Mouse (Mus musculus): ENCODE measurements around the gene Gtpbp3. TPM values are rescaled to one million over a fixed set of nuclear protein-coding genes. Genes with fewer than 3 reads are reported as not detected.

Gene Gtpbp3
- total and polyA plus RNA-seq, 3 experiments, result 16.6 to 20.5 (median 18.4) TPM

- no peak overlapping the region for H3K27ac ChIP-seq
- H3K4me1 ChIP-seq (ENCODE audit: control insufficient read depth, insufficient read depth, low read length), result peaks cover 5% of the 10 kb centered on the region; the same call in 1 of the 2 replicates
- no peaks in the 10 kb centered on the region for H3K36me3 ChIP-seq (ENCODE audit: control insufficient read depth, insufficient read depth, low read length)
- H3K4me3 ChIP-seq, result no peak overlapping the region
- TF ChIP-seq CTCF (IDR thresholded peaks at IDR 0.05) (no peak), POLR2A (IDR thresholded peaks at IDR 0.05; ENCODE audit: insufficient read depth, low read depth, low read length) (no peak), EP300 (IDR thresholded peaks at IDR 0.05; ENCODE audit: insufficient read depth, low read depth, low read length) (no peak)
- no peak for DNase-seq
- no peaks in the 10 kb centered on the region for H3K79me2 ChIP-seq (replicated peaks; ENCODE audit: control insufficient read depth, insufficient read depth, low read length)
- 71% methylated on average over 5 of the region's 5 CpGs for WGBS
- intact Hi-C loops (cut with DNase I), result no loop called here
- H3K9ac ChIP-seq (ENCODE audit: low read depth, low read length), result 0 out of 2 replicates have a peak overlapping the region, but pooled peaks have one; percentile 4
- no peaks in the 10 kb centered on the region for H3K27me3 ChIP-seq (ENCODE audit: control insufficient read depth, insufficient read depth, low read length)
Measured at GRCm38 (mm10) chr8:71535663-71536062, 47.8 kb downstream of the Gtpbp3 start.

GRCm38 (mm10) chr8:71537028-71537867 lies 49.3 kb downstream of the Gtpbp3 start, which contains the start of gene Bst2:
Gene Bst2, minus strand, starts transcription at chr8:71537456.
- Histone ChIP-seq H3K79me2 (replicated peaks; ENCODE audit: control insufficient read depth, insufficient read depth, low read length) (no peaks in the 10 kb centered on the region), H3K27me3 (ENCODE audit: control insufficient read depth, insufficient read depth, low read length) (no peaks in the 10 kb centered on the region), H3K27ac (peak within 1 kb of the TSS; percentile 95), H3K9ac (ENCODE audit: low read depth, low read length) (peak within 1 kb of the TSS; percentile 78), H3K4me1 (ENCODE audit: control insufficient read depth, insufficient read depth, low read length) (peaks cover 5% of the 10 kb centered on the region; the same call in 1 of the 2 replicates), H3K36me3 (ENCODE audit: control insufficient read depth, insufficient read depth, low read length) (no peaks in the 10 kb centered on the region), H3K4me3 (peak within 1 kb of the TSS; percentile 80)
- intact Hi-C loops (cut with DNase I), result no loop called here
- WGBS, result 3% methylated on average over 37 of the region's 37 CpGs
- DNase-seq, result peak; percentile 89 to 93
- peak; percentile 12; the same call in 1 of the 2 replicates for TF ChIP-seq CTCF (IDR thresholded peaks at IDR 0.05)
- TF ChIP-seq POLR2A (IDR thresholded peaks at IDR 0.05; ENCODE audit: insufficient read depth, low read depth, low read length), result peak; percentile 76
- 0 out of 2 replicates have a peak, but pooled peaks have one; percentile 30 for TF ChIP-seq EP300 (IDR thresholded peaks at IDR 0.05; ENCODE audit: insufficient read depth, low read depth, low read length)

DNA sequence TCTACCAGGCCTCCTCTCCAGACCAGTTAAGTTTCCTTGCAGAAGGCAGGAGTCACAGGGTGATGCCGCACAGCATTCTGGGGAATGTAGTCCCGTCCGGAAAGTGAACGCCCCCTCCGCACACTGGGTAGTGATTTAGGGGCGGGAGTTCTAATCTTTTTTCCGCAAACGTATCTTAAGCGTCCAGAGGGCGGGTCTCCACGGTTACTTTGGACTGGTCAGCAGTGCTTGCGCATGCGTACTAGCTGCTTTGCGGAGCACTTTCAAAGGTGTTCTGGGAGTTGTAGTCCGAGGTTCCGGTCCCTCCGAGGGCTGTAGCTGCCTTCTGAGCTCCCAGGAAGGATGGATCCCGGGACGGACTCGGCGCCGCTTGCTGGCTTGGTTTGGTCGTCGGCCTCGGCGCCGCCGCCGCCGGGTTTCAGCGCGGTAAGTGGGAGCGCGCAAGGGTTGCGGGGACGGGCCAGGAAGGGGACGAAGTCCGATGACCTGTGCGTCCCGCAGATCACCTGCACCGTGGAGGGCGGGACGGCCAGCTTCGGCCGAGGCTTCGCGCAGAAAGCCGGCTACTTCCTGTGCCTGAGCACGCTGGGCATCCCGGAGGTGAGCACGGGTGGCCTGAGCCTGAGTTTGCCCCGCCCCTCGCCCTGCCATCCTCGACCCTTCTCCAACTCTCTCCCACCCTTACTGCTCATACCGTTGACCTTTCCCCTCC lies 54.9 kb downstream of the Gtpbp3 start, which contains the start of gene Mvb12a:
Gene Mvb12a (plus strand): TSS at position 291 of the 712 bp plus-strand sequence.
- peak within 1 kb of the TSS; percentile 85 for H3K27ac ChIP-seq
- intact Hi-C loops (cut with DNase I), result no loop called here
- peaks cover 7% of the 10 kb centered on the region for H3K4me1 ChIP-seq (ENCODE audit: control insufficient read depth, insufficient read depth, low read length)
- peak within 1 kb of the TSS; percentile 75 for H3K9ac ChIP-seq (ENCODE audit: low read depth, low read length)
- H3K4me3 ChIP-seq, result peak within 1 kb of the TSS; percentile 85
- no peaks in the 10 kb centered on the region for H3K36me3 ChIP-seq (ENCODE audit: control insufficient read depth, insufficient read depth, low read length)
- peak; percentile 95 to 97 for DNase-seq
- H3K27me3 ChIP-seq (ENCODE audit: control insufficient read depth, insufficient read depth, low read length), result no peaks in the 10 kb centered on the region
- WGBS, result under 1% methylated on average over 55 of the region's 55 CpGs
- TF ChIP-seq POLR2A (IDR thresholded peaks at IDR 0.05; ENCODE audit: insufficient read depth, low read depth, low read length) (peak; percentile 74), CTCF (IDR thresholded peaks at IDR 0.05) (no peak)
- no peaks in the 10 kb centered on the region for H3K79me2 ChIP-seq (replicated peaks; ENCODE audit: control insufficient read depth, insufficient read depth, low read length)

DNA sequence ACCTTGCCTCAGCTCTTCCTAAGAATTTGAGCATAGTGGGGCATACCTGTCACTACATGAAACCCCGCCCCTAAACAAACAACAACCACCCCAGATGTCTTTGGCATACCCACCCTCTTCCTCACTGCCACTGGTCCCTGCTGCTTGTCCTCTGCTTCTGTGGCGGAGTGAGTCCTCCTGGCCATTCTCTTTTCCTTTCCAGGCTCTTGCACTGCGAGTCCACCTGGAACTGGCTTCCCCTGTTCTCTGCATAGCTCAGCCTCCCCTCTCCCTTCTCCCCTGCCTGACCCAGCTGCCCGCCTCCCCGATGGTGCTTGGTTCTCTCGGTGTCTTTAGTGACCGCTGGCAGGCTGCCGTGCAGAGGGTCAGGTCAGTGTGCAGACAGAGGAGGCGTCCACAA lies 55.9 kb downstream of the Gtpbp3 start:
- intact Hi-C loops (cut with DNase I), result no loop called here
- WGBS, result 82% methylated on average over 9 of the region's 9 CpGs

DNA sequence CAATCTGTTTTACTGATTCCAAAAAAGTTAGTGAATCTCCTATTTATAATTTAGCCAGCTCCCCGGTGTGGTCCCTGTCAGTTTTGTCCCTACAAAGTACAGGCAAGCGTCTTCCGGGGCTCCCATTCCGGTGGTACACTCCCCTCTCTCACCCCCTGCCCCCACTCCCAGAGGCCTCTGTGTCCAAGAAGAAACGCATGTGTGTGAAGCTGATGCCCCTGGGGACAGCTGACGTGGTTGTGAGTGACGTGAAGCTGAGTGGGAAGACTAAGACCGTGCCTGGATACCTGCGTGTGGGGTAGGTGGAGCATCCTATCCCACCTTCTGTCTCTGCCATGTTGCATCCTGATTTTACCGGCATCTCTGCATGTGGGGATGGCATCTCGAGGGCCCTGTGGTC lies 57.1 kb downstream of the Gtpbp3 start:
- H3K4me1 ChIP-seq (ENCODE audit: control insufficient read depth, insufficient read depth, low read length), result peaks cover 4% of the 10 kb centered on the region
- H3K27ac ChIP-seq, result no peak overlapping the region
- no peak overlapping the region for H3K4me3 ChIP-seq
- H3K36me3 ChIP-seq (ENCODE audit: control insufficient read depth, insufficient read depth, low read length), result no peaks in the 10 kb centered on the region
- intact Hi-C loops (cut with DNase I), result no loop called here
- H3K27me3 ChIP-seq (ENCODE audit: control insufficient read depth, insufficient read depth, low read length), result no peaks in the 10 kb centered on the region
- WGBS, result 91% methylated on average over 11 of the region's 11 CpGs
- no peaks in the 10 kb centered on the region for H3K79me2 ChIP-seq (replicated peaks; ENCODE audit: control insufficient read depth, insufficient read depth, low read length)
- no peak for TF ChIP-seq EP300 (IDR thresholded peaks at IDR 0.05; ENCODE audit: insufficient read depth, low read depth, low read length)
- TF ChIP-seq POLR2A (IDR thresholded peaks at IDR 0.05; ENCODE audit: insufficient read depth, low read depth, low read length), result no peak
- TF ChIP-seq CTCF (IDR thresholded peaks at IDR 0.05), result no peak
- DNase-seq, result no peak
- H3K9ac ChIP-seq (ENCODE audit: low read depth, low read length), result no peak overlapping the region

More for the DNA sequence above, 55.9 kb downstream of the Gtpbp3 start:
- Histone ChIP-seq H3K4me3 (peak overlapping the region; percentile 85), H3K27ac (no peak overlapping the region), H3K9ac (ENCODE audit: low read depth, low read length) (no peak overlapping the region), H3K4me1 (ENCODE audit: control insufficient read depth, insufficient read depth, low read length) (peaks cover 4% of the 10 kb centered on the region), H3K79me2 (replicated peaks; ENCODE audit: control insufficient read depth, insufficient read depth, low read length) (no peaks in the 10 kb centered on the region), H3K27me3 (ENCODE audit: control insufficient read depth, insufficient read depth, low read length) (no peaks in the 10 kb centered on the region), H3K36me3 (ENCODE audit: control insufficient read depth, insufficient read depth, low read length) (no peaks in the 10 kb centered on the region)
- DNase-seq, result no peak
- TF ChIP-seq EP300 (IDR thresholded peaks at IDR 0.05; ENCODE audit: insufficient read depth, low read depth, low read length) (no peak), CTCF (IDR thresholded peaks at IDR 0.05) (no peak), POLR2A (IDR thresholded peaks at IDR 0.05; ENCODE audit: insufficient read depth, low read depth, low read length) (no peak)
